Mouse (Mus musculus): ENCODE data around the gene Theg. TPM values are rescaled to one million over a fixed set of nuclear protein-coding genes. Genes with fewer than 3 reads are reported as not detected.

Gene Theg
- total RNA-seq (2021), result not detected

DNA sequence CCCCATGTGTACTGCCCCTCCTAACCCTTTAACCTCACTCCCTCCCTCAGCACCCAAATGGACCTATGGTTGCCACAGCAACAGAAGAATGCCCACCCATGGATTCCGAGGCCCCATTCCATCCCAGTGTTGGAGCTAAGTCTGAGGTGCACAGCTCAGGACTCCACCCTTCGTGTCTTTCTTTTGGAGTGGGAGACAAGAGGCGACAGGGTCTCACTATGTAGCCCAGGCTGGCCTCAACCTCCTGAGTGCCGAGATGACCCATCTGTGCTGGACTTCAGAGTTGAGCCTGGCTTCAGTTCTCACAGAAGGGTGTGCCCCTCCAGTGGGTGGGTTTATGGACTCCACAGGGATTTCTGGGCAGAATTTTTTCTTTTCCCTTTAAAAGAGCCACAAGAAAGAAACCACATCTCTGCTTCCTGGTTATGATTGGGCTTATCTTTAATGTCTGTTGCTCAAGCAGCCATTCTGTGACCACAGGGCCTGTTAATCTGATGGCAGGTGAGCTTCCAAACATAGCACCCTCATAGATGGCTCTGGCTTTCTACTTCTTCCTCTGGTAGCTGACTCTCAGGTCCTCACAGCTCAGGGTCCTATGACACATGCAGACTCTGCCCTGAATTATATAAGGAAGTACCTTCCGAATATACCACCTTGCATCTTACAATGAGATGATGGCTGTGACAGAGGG lies at the start of gene Theg:
TSS of gene Theg (minus strand) at position 271 of the 691 bp plus-strand sequence.
- intact Hi-C loops (cut with DNase I), result no loop called here
- DNase-seq (ENCODE audit: extremely low spot score in 1 of 2, low spot score in 2 of 2), result no peak

DNA sequence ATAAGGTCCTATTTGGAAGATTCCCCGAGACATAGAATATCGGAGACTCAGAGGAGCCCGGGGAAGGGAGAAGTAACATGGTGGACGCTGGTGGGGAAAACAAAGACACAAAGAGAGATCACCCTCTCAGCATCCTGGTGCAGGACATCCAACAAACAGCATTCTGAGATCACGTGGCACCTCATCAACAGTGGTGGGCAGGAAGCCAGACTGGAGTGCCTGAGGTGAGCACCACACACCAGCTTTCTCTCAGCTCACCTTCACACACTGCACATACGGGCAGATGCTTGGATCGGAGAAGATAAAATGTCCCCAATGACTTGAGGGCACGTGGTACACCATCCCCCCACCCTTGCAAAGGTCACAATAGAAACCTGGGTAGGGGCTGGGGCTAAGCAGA lies 49.2 kb upstream of the Theg start:
- DNase-seq (ENCODE audit: extremely low spot score in 1 of 2, low spot score in 2 of 2), result no peak
- intact Hi-C loops (cut with DNase I), result no loop called here

DNA sequence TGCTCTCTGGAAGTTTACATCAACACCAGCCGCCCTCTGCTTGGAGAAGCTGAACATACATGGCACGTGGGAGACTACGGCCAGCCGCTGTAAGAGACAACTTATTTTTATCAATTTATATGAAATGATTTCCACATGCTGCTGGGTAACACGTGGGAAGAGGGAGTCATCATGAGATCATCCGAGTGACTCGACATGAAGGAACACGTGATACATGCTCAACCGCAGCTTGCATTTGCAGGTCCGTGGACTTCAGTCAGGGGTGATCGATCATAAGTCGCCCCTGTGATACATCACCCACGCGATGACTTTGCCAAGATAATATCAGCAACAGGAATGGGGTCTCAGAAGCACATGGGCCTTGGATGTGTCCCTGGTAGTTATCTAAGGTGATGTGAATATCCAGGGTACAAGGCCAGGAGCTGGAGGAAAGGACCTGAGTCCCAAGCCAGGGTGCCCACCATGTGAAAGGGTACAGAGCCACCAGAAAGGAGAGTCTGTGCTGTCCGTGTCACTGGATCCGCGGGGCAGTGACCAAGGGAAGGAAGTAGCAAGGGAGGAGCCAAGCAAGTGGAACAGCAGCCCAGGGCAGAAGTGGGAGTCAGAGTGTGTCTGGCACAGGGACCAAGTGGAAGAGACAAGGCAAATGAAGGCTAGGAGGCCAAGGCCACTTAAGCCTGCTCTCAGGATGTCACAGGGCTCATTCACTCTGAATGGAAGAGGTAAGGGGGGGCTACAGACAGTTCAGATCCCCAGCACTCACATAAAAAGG lies 46.1 kb upstream of the Theg start:
- intact Hi-C loops (cut with DNase I), result no loop called here
- no peak for DNase-seq (ENCODE audit: extremely low spot score in 1 of 2, low spot score in 2 of 2)

DNA sequence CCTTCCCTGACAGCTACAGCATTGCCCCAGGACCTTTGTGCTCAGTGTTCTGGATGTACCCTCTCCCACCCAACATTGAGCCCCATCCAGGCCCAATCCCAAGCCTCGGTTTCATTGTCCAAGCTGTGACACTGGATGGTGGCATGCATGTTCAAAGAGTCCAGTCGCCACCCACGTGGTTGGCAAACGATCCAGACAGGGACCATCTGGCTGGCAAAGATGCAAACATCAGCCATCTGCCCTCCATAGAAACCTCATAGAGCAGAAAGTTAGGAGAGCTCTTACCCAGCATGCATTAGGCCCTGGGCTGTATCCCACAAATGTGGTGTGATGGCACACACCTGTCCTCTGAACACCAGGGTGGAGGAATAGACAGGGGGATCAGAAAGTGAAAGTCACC lies 44.3 kb upstream of the Theg start:
- intact Hi-C loops (cut with DNase I), result no loop called here
- DNase-seq (ENCODE audit: extremely low spot score in 1 of 2, low spot score in 2 of 2), result peak in 1 of 2 experiments; percentile 67

DNA sequence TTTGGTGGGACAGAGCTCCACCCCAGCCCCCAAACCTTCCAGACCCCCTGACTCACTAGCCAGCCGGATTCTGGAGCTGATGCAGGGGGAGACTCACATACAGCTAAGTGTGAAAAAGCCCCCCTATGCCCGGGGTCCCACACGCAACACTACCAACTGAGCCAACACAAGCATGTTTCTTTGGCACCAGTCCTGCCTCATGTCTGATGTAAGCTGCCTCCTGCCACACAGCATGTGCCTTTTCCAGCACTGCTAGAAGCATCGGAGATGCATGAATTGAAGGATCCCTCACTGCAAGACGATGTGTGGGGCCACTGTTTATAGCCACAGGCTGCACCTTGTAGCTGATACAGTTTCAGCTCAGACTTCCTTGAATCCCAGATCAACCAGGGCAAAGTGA lies 41.2 kb upstream of the Theg start:
- intact Hi-C loops (cut with DNase I), result no loop called here

DNA sequence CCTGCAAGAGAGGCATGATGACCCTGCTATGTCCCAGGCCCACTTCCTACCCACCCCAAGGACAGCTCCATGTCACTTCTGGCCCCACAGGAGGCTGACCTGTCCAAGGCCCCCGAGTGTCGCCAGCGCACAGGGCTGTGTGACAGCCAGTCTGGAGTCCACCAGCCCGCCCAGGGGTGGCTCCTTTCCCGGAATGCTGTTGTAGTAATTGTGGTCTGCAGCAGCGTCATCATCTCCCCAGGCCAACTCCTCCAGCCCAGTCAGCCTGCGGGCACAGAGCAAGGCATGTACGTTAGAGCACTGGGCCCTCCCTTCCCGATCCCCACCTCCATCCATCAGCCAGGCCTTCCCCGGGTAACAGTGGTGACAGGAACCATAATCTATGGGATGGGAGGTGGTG lies 39.0 kb upstream of the Theg start:
- no peak for DNase-seq (ENCODE audit: extremely low spot score in 1 of 2, low spot score in 2 of 2)
- intact Hi-C loops (cut with DNase I), result no loop called here

More for the DNA sequence above, 41.2 kb upstream of the Theg start:
- DNase-seq (ENCODE audit: extremely low spot score in 1 of 2, low spot score in 2 of 2), result no peak

GRCm38 (mm10) chr10:79625398-79625797 lies 38.3 kb upstream of the Theg start:
- intact Hi-C loops (cut with DNase I), result no loop called here
- DNase-seq (ENCODE audit: extremely low spot score in 1 of 2, low spot score in 2 of 2), result no peak

GRCm38 (mm10) chr10:79623950-79624349 lies 36.8 kb upstream of the Theg start:
- intact Hi-C loops (cut with DNase I), result no loop called here
- no peak for DNase-seq (ENCODE audit: extremely low spot score in 1 of 2, low spot score in 2 of 2)

DNA sequence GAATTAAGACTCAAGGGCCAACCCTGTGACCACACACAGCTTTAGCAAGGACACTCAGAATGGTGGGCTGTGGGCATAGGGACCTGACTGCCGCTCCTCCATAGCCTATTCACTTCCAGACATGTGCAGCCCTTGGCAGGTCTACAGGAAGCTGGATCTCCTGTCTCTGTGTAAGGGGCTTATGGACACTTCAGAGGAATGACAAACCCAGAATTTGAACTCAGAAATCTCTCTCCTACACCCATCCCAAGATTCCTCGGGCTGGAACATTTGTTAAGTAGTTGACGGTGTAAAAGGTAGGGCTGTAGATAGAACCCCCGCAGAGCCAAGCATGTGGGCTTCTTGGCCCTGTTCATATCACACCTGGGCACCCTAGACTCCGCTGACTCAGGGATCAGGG lies 29.2 kb upstream of the Theg start:
- intact Hi-C loops (cut with DNase I), result no loop called here
- no peak for DNase-seq (ENCODE audit: extremely low spot score in 1 of 2, low spot score in 2 of 2)

DNA sequence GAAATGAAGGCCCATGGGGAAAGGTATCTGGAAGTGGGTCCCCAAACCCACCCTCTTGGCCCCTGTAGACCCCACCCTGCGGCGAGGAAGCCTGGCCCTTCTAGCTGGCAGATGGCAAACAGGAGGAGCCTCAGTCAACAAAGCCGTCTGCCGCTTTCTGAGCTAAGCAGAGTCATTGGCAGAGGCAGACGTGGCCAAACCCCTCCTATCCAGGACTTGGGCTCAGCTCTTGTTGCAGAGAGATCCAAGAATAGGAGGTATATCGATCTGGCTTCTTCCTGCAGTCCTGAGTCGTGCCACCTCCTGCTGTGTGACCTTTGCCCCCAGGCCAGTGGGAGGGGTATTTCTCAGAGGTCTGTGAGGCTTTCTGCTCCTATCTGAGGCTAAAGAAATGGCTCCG lies 28.7 kb upstream of the Theg start:
- DNase-seq (ENCODE audit: extremely low spot score in 1 of 2, low spot score in 2 of 2), result no peak
- intact Hi-C loops (cut with DNase I), result no loop called here

DNA sequence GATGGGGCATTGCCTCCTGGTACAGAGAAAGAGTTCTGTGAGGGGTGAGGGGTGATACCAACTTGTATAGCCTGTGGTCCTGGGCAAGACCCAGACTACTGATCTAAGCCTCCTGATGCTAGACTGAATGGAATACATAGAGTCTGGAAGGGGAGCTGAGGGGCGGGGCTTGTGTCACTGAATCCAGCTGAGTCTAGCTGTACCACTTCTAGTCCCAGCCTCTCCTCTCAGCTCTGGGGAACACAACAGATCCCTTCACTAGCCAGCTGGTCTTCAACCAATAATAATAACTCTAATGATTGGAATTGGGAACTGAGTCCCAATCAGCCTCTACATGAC lies 27.1 kb upstream of the Theg start:
- no peak for DNase-seq (ENCODE audit: extremely low spot score in 1 of 2, low spot score in 2 of 2)
- intact Hi-C loops (cut with DNase I), result no loop called here

GRCm38 (mm10) chr10:79613578-79614304 lies 26.6 kb upstream of the Theg start, which contains the start of gene C2cd4c:
Gene C2cd4c (minus strand): TSS chr10:79614025.
- DNase-seq (ENCODE audit: extremely low spot score in 1 of 2, low spot score in 2 of 2), result peak; percentile 59 to 79
- intact Hi-C loops (cut with DNase I), result no loop called here

DNA sequence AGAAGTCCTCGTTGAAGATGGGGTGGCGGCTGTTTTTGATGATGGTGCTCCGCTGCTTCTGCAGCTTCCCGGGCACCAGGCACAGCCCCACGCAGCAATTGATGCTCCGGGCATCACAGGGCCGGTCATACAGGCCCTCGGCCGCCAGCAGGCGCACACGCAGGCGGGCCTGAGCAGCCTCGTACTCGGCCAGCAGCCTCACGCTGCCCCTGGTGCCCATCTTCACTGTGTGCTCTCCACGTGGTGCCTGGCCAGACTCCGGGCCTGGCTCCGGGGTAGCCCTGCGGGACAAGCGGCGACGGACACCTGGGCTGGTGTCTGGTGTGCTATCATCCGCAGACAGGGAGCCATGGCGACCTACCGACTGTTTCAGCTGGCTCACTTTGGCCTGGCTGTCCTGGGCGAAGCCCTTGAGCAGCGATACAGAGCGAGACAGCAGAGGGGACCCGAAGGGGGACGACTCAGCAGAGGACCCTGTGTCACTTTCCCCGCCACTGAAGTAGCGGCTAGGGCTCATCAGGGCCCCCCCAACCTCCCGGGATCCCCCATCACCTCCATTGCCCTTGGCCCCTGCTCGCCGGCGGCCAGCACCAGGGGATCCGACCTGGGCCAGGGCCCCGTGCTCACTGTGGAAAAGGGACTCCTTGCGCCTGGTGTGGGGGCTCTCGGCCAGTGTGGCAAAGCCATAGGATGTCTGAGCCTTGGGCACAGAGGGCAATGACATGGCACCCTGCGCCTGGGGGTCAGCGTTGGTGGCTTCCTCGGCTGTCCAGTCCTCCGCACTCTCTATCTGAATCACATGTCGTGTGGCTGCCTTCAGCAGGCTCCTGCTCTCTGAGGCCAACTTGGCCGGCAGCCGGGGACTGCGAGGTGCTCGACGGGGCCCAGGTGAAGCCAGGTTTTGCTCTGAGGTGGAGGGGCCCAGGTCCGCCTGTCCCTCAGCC lies 25.3 kb upstream of the Theg start:
- DNase-seq (ENCODE audit: extremely low spot score in 1 of 2, low spot score in 2 of 2), result peak in 1 of 2 experiments; percentile 64
- intact Hi-C loops (cut with DNase I), result no loop called here

DNA sequence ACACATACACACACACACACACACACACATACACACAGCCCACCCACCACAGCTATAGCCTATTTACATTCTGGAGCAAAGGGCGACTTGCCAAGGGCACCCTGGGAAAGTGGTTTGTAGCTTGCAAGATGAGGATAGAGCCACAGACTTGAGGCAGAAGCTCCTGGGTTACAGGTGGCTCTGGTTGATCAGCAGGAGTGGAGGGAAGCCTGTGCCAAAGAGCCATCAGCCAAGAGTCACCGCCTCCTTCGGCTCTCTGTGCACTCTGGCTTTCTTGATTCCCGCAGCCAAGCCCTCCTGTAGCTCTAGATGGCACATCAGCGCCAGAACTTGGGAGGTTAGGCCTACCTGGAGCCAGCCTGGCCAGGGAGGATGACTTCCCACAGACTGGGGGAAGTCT lies 24.2 kb upstream of the Theg start:
- intact Hi-C loops (cut with DNase I), result no loop called here
- no peak for DNase-seq (ENCODE audit: extremely low spot score in 1 of 2, low spot score in 2 of 2)

DNA sequence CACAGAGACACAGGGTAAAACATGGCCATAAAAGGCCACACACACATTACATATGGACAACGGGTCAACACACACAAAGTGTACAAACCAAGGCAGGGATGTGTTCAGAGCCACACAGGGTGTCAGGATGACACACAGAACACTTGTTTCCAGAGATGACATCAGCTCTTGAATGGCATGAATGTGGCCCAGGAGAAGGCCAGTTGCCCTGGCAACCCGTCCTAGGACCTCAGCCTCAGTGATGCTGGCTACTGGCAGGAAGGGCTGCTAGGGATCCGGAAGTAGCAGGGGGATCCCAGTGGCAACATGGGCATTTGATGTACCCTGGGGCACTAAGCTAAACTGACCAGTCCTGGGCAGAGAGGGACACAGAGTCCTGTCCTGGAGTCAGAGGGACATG lies 22.1 kb upstream of the Theg start:
- intact Hi-C loops (cut with DNase I), result no loop called here
- DNase-seq (ENCODE audit: extremely low spot score in 1 of 2, low spot score in 2 of 2), result no peak

GRCm38 (mm10) chr10:79607892-79608291 lies 20.8 kb upstream of the Theg start:
- intact Hi-C loops (cut with DNase I), result no loop called here
- no peak for DNase-seq (ENCODE audit: extremely low spot score in 1 of 2, low spot score in 2 of 2)

- DNase-seq (ENCODE audit: extremely low spot score in 1 of 2, low spot score in 2 of 2), result no peak
- intact Hi-C loops (cut with DNase I), result no loop called here
These were observed 19.4 kb upstream of the Theg start for GRCm38 (mm10) chr10:79606537-79606936.

DNA sequence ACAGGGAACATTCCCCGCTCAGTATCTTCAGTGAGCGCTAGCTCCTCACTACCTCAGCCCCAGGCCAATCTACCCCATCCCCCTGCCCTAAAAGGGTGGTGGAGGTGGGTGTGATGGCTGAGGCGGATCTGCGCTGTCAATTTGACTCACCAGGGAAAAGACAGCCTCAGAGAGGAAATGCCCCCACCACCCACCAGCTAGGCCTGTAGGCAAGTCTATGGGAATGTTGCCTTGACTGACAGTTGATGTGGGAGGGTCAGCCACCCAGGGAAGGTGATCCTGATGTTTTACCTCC lies 10.8 kb upstream of the Theg start:
- peak in 1 of 2 experiments; percentile 32 for DNase-seq (ENCODE audit: extremely low spot score in 1 of 2, low spot score in 2 of 2)
- intact Hi-C loops (cut with DNase I), result no loop called here

Measured in left cerebral cortex, postnatal 10 days (tissue).